Mouse (Mus musculus) lung, adult 2 months (tissue): ENCODE results near the gene Ret.

ENCODE experiments used
- CTCF ChIP-seq: fragments of 200-500 bp; IDR thresholded peaks from 2 replicates; pipeline ENCODE4 v1.5.1; 2011; ENCODE audit warnings: mild to moderate bottlenecking, low read length, control low read depth; ENCODE audit not compliant: insufficient read depth
- POLR2A ChIP-seq: fragments of 200-500 bp; IDR thresholded peaks from 2 replicates; pipeline ENCODE4 v1.6.1; 2011; ENCODE audit warnings: low read depth, mild to moderate bottlenecking, control low read depth, low read length, borderline replicate concordance; ENCODE audit errors: extremely low read depth

DNA sequence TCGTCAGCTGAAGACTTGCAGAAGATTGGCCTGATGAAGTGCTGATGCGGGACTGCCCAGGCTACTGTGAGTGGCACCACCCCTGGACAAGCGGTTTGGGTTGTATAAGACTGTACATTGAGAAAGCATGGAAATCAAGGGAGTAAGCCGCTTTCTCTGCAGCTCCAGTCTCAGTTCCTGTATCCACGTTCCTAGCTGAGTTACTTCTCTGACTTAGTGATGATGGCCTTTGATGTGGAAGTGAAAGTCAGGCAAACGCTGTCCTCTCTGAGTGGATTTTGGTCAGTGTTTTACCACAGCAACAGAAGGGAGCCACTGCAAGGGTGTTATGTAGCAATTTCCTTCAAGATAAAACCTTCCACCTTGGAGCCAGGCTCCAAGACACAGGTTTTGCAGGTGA lies 56.6 kb downstream of the Ret start:
- TF ChIP-seq CTCF, result no peak
- no peak for TF ChIP-seq POLR2A
